Mouse (Mus musculus) natural killer cell, adult 2 months (primary cell): ENCODE measurements around the gene Ube2v1.

Source experiments
- DNase-seq, 2 experiments: peaks; one replicate each; pipeline ENCODE4 v3.0.0; 2022; ENCODE audit warnings: low spot score in 2 of 2

Ube2v1 gene

GRCm38 (mm10) chr2:167593551-167594250 is 38.2 kb downstream of the Ube2v1 start:
- DNase-seq: no peak

GRCm38 (mm10) chr2:167588774-167589577 is 42.9 kb downstream of the Ube2v1 start:
- DNase-seq: peak; percentile 58 to 64

- no peak for DNase-seq
Measured at GRCm38 (mm10) chr2:167586976-167587375, 44.9 kb downstream of the Ube2v1 start.

GRCm38 (mm10) chr2:167586041-167586440 is 45.9 kb downstream of the Ube2v1 start:
- DNase-seq: no peak

- DNase-seq: no peak
Measured at GRCm38 (mm10) chr2:167585273-167585672, 46.6 kb downstream of the Ube2v1 start.

- no peak for DNase-seq
Measured at GRCm38 (mm10) chr2:167583161-167583952, 48.5 kb downstream of the Ube2v1 start.

- peak in 1 of 2 experiments; percentile 46 for DNase-seq
Measured at GRCm38 (mm10) chr2:167578521-167578920, 53.4 kb downstream of the Ube2v1 start.

GRCm38 (mm10) chr2:167577186-167577785 is 54.6 kb downstream of the Ube2v1 start:
- DNase-seq: no peak

- DNase-seq: no peak
Measured at GRCm38 (mm10) chr2:167576121-167576620, 55.7 kb downstream of the Ube2v1 start.

- no peak for DNase-seq
Measured at GRCm38 (mm10) chr2:167575581-167575980, 56.3 kb downstream of the Ube2v1 start.

GRCm38 (mm10) chr2:167574814-167575213 is 57.1 kb downstream of the Ube2v1 start:
- no peak for DNase-seq

GRCm38 (mm10) chr2:167571442-167572220 is 60.3 kb downstream of the Ube2v1 start:
- DNase-seq: no peak

GRCm38 (mm10) chr2:167570815-167571214 is 61.1 kb downstream of the Ube2v1 start:
- no peak for DNase-seq

- DNase-seq: no peak
Measured at GRCm38 (mm10) chr2:167569934-167570651, 61.8 kb downstream of the Ube2v1 start.

- DNase-seq: no peak
Measured at GRCm38 (mm10) chr2:167568112-167568511, 63.8 kb downstream of the Ube2v1 start.

GRCm38 (mm10) chr2:167565682-167566081 is 66.2 kb downstream of the Ube2v1 start:
- no peak for DNase-seq

GRCm38 (mm10) chr2:167565312-167565656 is 66.6 kb downstream of the Ube2v1 start:
- DNase-seq: no peak

- DNase-seq: no peak
Measured at GRCm38 (mm10) chr2:167564551-167565311, 67.2 kb downstream of the Ube2v1 start.

GRCm38 (mm10) chr2:167563703-167564102 is 68.2 kb downstream of the Ube2v1 start:
- DNase-seq: no peak
